ENCODE assay signal across 8 mouse cellular contexts in the genomic region with DNA sequence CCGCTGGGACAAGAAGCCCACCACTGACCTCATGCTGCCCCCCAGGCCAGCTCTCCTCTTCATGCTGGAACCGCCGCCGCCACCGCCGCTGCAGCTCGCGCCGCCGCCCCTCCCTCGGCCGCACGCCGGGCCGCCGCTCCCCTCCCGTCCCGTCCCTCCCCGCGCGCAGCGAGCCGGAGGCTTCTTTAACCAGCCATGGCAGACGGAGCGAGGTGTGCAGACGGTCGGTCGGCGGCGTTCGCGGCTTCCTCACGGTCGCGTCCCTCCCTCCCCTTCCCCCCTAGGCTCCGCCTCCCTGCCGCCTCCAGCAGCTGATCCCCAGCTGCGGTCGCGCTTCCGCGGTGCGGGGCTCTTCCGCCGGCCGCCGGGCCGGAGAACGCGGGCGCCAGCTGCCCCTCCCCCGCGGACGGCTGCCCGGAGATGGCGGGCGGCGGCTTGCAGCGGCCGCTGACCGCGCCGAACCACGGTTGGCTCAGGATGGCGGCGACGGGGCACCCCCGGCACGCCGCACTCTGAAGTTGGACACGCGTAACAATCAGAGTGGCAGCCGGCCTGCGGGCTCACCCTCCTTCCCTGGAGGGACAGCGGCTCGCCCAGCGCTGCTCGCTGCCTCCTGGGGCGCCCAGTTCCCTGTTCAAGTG. TPM values are rescaled to one million over a fixed set of nuclear protein-coding genes. Genes with fewer than 3 reads are reported as not detected.
DNase-seq lines count a peak whose midpoint lies in the region; ATAC-seq lines count a peak whose summit lies in the region.

A gene (minus strand): TSS at position 266 of the 641 bp plus-strand sequence.

- H3K9ac ChIP-seq in forebrain, embryonic 11.5 days (ENCODE audit: low read length), result peak within 1 kb of the TSS; percentile 88
- peak within 1 kb of the TSS; percentile 75 for H3K9ac ChIP-seq in heart, embryonic 15.5 days
- peak within 1 kb of the TSS; percentile 85 for H3K9ac ChIP-seq in liver, embryonic 13.5 days
- peak within 1 kb of the TSS; percentile 62 for H3K9ac ChIP-seq in stomach, embryonic 15.5 days

- H3K36me3 ChIP-seq in forebrain, embryonic 11.5 days (ENCODE audit: control insufficient read depth, insufficient read depth, low read length), result no peaks in the 10 kb centered on the region
- no peaks in the 10 kb centered on the region for H3K36me3 ChIP-seq in heart, embryonic 15.5 days
- H3K36me3 ChIP-seq in liver, embryonic 13.5 days, result no peaks in the 10 kb centered on the region
- no peaks in the 10 kb centered on the region for H3K36me3 ChIP-seq in stomach, embryonic 15.5 days

- no peaks in the 10 kb centered on the region for H3K27me3 ChIP-seq in forebrain, embryonic 11.5 days (ENCODE audit: control insufficient read depth, insufficient read depth, low read length)
- no peaks in the 10 kb centered on the region for H3K27me3 ChIP-seq in heart, embryonic 15.5 days
- H3K27me3 ChIP-seq in liver, embryonic 13.5 days, result no peaks in the 10 kb centered on the region
- H3K27me3 ChIP-seq in stomach, embryonic 15.5 days (replicated peaks), result no peaks in the 10 kb centered on the region

- WGBS in forebrain, embryonic 11.5 days, result under 1% methylated on average over 51 of the region's 79 CpGs
- WGBS in heart, embryonic 15.5 days, result under 1% methylated on average over 73 of the region's 79 CpGs
- WGBS in liver, embryonic 13.5 days (ENCODE audit: insufficient replicate concordance), result under 1% methylated on average over 61 of the region's 79 CpGs
- WGBS in stomach, embryonic 15.5 days, result under 1% methylated on average over 59 of the region's 79 CpGs

- H3K4me2 ChIP-seq in forebrain, embryonic 11.5 days (ENCODE audit: low read depth, low read length, severe bottlenecking), result peak within 1 kb of the TSS; percentile 69
- peak within 1 kb of the TSS; percentile 80 for H3K4me2 ChIP-seq in heart, embryonic 15.5 days
- H3K4me2 ChIP-seq in liver, embryonic 13.5 days, result peak within 1 kb of the TSS; percentile 97
- H3K4me2 ChIP-seq in stomach, embryonic 15.5 days, result peak within 1 kb of the TSS; percentile 75

- peak within 1 kb of the TSS; percentile 94 for H3K27ac ChIP-seq in forebrain, embryonic 11.5 days (ENCODE audit: low read depth, low read length)
- H3K27ac ChIP-seq in heart, embryonic 15.5 days, result peak within 1 kb of the TSS; percentile 98
- peak within 1 kb of the TSS; percentile 81 for H3K27ac ChIP-seq in liver, embryonic 13.5 days
- peak within 1 kb of the TSS; percentile 88 for H3K27ac ChIP-seq in stomach, embryonic 15.5 days

- H3K4me1 ChIP-seq in forebrain, embryonic 11.5 days (replicated peaks; ENCODE audit: control insufficient read depth, insufficient read depth, low read length), result peaks cover 3% of the 10 kb centered on the region; the same call in 1 of the 2 replicates
- H3K4me1 ChIP-seq in heart, embryonic 15.5 days (replicated peaks), result peaks cover 20% of the 10 kb centered on the region
- peaks cover 34% of the 10 kb centered on the region for H3K4me1 ChIP-seq in liver, embryonic 13.5 days (replicated peaks)
- H3K4me1 ChIP-seq in stomach, embryonic 15.5 days, result peaks cover 4% of the 10 kb centered on the region; the same call in 1 of the 2 replicates

- H3K4me3 ChIP-seq in forebrain, embryonic 11.5 days (ENCODE audit: low read depth, low read length), result peak within 1 kb of the TSS; percentile 91
- peak within 1 kb of the TSS; percentile 71 for H3K4me3 ChIP-seq in heart, embryonic 15.5 days
- peak within 1 kb of the TSS; percentile 87 for H3K4me3 ChIP-seq in liver, embryonic 13.5 days (replicated peaks)
- H3K4me3 ChIP-seq in stomach, embryonic 15.5 days (replicated peaks), result peak within 1 kb of the TSS; percentile 92

- no peaks in the 10 kb centered on the region for H3K9me3 ChIP-seq in forebrain, embryonic 11.5 days (ENCODE audit: control insufficient read depth, low read length)
- H3K9me3 ChIP-seq in heart, embryonic 15.5 days (replicated peaks), result no peaks in the 10 kb centered on the region
- H3K9me3 ChIP-seq in liver, embryonic 13.5 days (replicated peaks), result no peaks in the 10 kb centered on the region
- H3K9me3 ChIP-seq in stomach, embryonic 15.5 days, result no peaks in the 10 kb centered on the region

- ATAC-seq in forebrain, embryonic 11.5 days (replicated peaks; ENCODE audit: low FRiP score), result peak; percentile 79
- ATAC-seq in heart, embryonic 15.5 days (replicated peaks; ENCODE audit: insufficient number of reproducible peaks, insufficient read depth, low FRiP score, low read depth), result peak; percentile 71
- ATAC-seq in liver, embryonic 13.5 days (ENCODE audit: low read depth), result peak; percentile 83
- ATAC-seq in stomach, embryonic 15.5 days (ENCODE audit: insufficient read depth, low FRiP score, low read depth), result peak; percentile 73

- DNase-seq in CD8-positive naive resting alpha-beta T cell, adult 2 months (ENCODE audit: low read depth in 2 of 2, low spot score in 2 of 2), result peak; percentile 20 to 33
- DNase-seq in c-Kit-positive CD71-positive TER-119-negative erythroid progenitor cells, embryonic 14.5 days (ENCODE audit: low read depth), result peak; percentile 58
- peak; percentile 90 for DNase-seq in forebrain, embryonic 11.5 days (ENCODE audit: low spot score)
- DNase-seq in kidney, postnatal 25 days, result peak; percentile 85 to 92
- peak; percentile 69 for DNase-seq in liver, embryonic 13.5 days
- peak; percentile 81 for DNase-seq in neural tube, embryonic 10.5 days (ENCODE audit: extremely low spot score, low spot score)

RNA-seq across cellular contexts. Expression of the gene that starts here (rescaled TPM):
- polyA plus RNA-seq in forebrain, embryonic 11.5 days (2014; fragmentation: Nextera tagmentation; extraction: Ambion mirVana), result 12.5 and 14.6 TPM in 2 replicates
- 8.6 and 11.1 TPM in 2 replicates for polyA plus RNA-seq in heart, embryonic 15.5 days (2015; fragmentation: Nextera tagmentation; extraction: Ambion mirVana)
- polyA plus RNA-seq in liver, embryonic 13.5 days (2015; fragmentation: Nextera tagmentation; extraction: Ambion mirVana), result 2.5 and 2.6 TPM in 2 replicates
- polyA plus RNA-seq in stomach, embryonic 15.5 days (2015; fragmentation: Nextera tagmentation; extraction: Ambion mirVana), result 11.2 and 11.9 TPM in 2 replicates

Comparison
In these comparisons a context has a peak if more than half of its experiments do, and no peak if none do; other contexts are left out.
1. Peak in every context shown above with its lines: DNase-seq, ATAC-seq, H3K4me3 ChIP-seq and H3K27ac ChIP-seq.
2. DNase-seq: peak in every context shown above with its lines; median percentile 90 in forebrain, embryonic 11.5 days; 88 in kidney, postnatal 25 days; 81 in neural tube, embryonic 10.5 days; 69 in liver, embryonic 13.5 days; 58 in c-Kit-positive CD71-positive TER-119-negative erythroid progenitor cells, embryonic 14.5 days; 26 in CD8-positive naive resting alpha-beta T cell, adult 2 months.